Comparison of ENCODE assay signal across 9 mouse cellular contexts in genomic region chr2:181459673-181460621, GRCm38 (mm10). TPM values are rescaled to one million over a fixed set of nuclear protein-coding genes. Genes with fewer than 3 reads are reported as not detected.
DNase-seq lines count a peak whose midpoint lies in the region; ATAC-seq and TF ChIP-seq lines count a peak whose summit lies in the region.
"Had no signal": no experiment of that assay in that cellular context is flagged by ENCODE, and none has a peak within 500 bp of the region (broad histone marks: within the 10 kb centered on the region; RNA-seq: fewer than 3 reads in every experiment).

No protein-coding gene starts in this region.

- peak overlapping the region; percentile 85 for H3K4me3 ChIP-seq in embryonic facial prominence, embryonic 12.5 days
- H3K4me3 ChIP-seq in heart, embryonic 10.5 days, result peak overlapping the region; percentile 95
- peak overlapping the region; percentile 98 for H3K4me3 ChIP-seq in liver, embryonic 15.5 days (replicated peaks)
- peak overlapping the region; percentile 87 for H3K4me3 ChIP-seq in testis, adult 2 months (ENCODE audit: control insufficient read depth, low read depth, low read length)

- no peaks in the 10 kb centered on the region for H3K36me3 ChIP-seq in embryonic facial prominence, embryonic 12.5 days
- H3K36me3 ChIP-seq in heart, embryonic 10.5 days, result no peaks in the 10 kb centered on the region
- H3K36me3 ChIP-seq in liver, embryonic 15.5 days (replicated peaks), result no peaks in the 10 kb centered on the region
- H3K36me3 ChIP-seq in testis, adult 2 months (ENCODE audit: control insufficient read depth, insufficient read depth, low read length), result no peaks in the 10 kb centered on the region

- H3K4me2 ChIP-seq in embryonic facial prominence, embryonic 12.5 days (replicated peaks), result peak overlapping the region; percentile 99
- peak overlapping the region; percentile 100 for H3K4me2 ChIP-seq in liver, embryonic 15.5 days

- peak; percentile 50 for ATAC-seq in embryonic facial prominence, embryonic 12.5 days (ENCODE audit: insufficient number of reproducible peaks, insufficient read depth, low FRiP score, low TSS enrichment)
- ATAC-seq in liver, embryonic 15.5 days (ENCODE audit: insufficient read depth), result peak; percentile 84

- H3K27me3 ChIP-seq in embryonic facial prominence, embryonic 12.5 days, result peaks cover 42% of the 10 kb centered on the region
- no peaks in the 10 kb centered on the region for H3K27me3 ChIP-seq in heart, embryonic 10.5 days (ENCODE audit: insufficient read depth, poor library complexity, severe bottlenecking)
- H3K27me3 ChIP-seq in liver, embryonic 15.5 days, result peaks cover 38% of the 10 kb centered on the region
- no peaks in the 10 kb centered on the region for H3K27me3 ChIP-seq in testis, adult 2 months (ENCODE audit: control insufficient read depth, insufficient read depth, low read length)

- H3K9me3 ChIP-seq in embryonic facial prominence, embryonic 12.5 days, result no peaks in the 10 kb centered on the region
- no peaks in the 10 kb centered on the region for H3K9me3 ChIP-seq in heart, embryonic 10.5 days
- H3K9me3 ChIP-seq in liver, embryonic 15.5 days (replicated peaks), result no peaks in the 10 kb centered on the region

- under 1% methylated on average over 71 of the region's 71 CpGs for WGBS in embryonic facial prominence, embryonic 12.5 days
- WGBS in heart, embryonic 10.5 days, result under 1% methylated on average over 71 of the region's 71 CpGs
- under 1% methylated on average over 68 of the region's 71 CpGs for WGBS in liver, embryonic 15.5 days (ENCODE audit: insufficient replicate concordance)

- DNase-seq in CD4-positive helper T cell, adult 2 months (ENCODE audit: low read depth, low spot score), result peak; percentile 51
- peak; percentile 85 for DNase-seq in adrenal gland, postnatal 14 days
- DNase-seq in heart, embryonic 10.5 days (ENCODE audit: low spot score), result peak; percentile 93
- peak; percentile 64 to 74 for DNase-seq in kidney, adult 8-10 months
- peak; percentile 79 for DNase-seq in neural tube, embryonic 10.5 days (ENCODE audit: extremely low spot score, low spot score)

- peak overlapping the region; percentile 78 for H3K9ac ChIP-seq in embryonic facial prominence, embryonic 12.5 days
- H3K9ac ChIP-seq in liver, embryonic 15.5 days, result peak overlapping the region; percentile 91

- TF ChIP-seq POLR2A in testis, adult 2 months (IDR thresholded peaks at IDR 0.05; ENCODE audit: control insufficient read depth, low read depth, low read length), result peak; percentile 57

- H3K27ac ChIP-seq in embryonic facial prominence, embryonic 12.5 days, result no peak overlapping the region
- peak overlapping the region; percentile 94 for H3K27ac ChIP-seq in heart, embryonic 10.5 days
- peak overlapping the region; percentile 97 for H3K27ac ChIP-seq in liver, embryonic 15.5 days (replicated peaks)
- H3K27ac ChIP-seq in testis, adult 2 months (ENCODE audit: control insufficient read depth, insufficient read depth, low read depth, low read length), result peak overlapping the region; percentile 73

- no peak for TF ChIP-seq CTCF in testis, adult 2 months (IDR thresholded peaks at IDR 0.05; ENCODE audit: control insufficient read depth, insufficient read depth, insufficient replicate concordance, low read depth, low read length)

- H3K4me1 ChIP-seq in embryonic facial prominence, embryonic 12.5 days, result peaks cover 10% of the 10 kb centered on the region; the same call in 1 of the 2 replicates
- H3K4me1 ChIP-seq in heart, embryonic 10.5 days, result peaks cover 43% of the 10 kb centered on the region
- peaks cover 79% of the 10 kb centered on the region for H3K4me1 ChIP-seq in liver, embryonic 15.5 days (replicated peaks)
- peaks cover 29% of the 10 kb centered on the region for H3K4me1 ChIP-seq in testis, adult 2 months (ENCODE audit: control insufficient read depth, insufficient read depth, low read length)

RNA-seq across cellular contexts. Expression of gene Zbtb46, which starts 0.7 kb away (rescaled TPM):
- 17.8 and 20.0 TPM in 2 replicates for total RNA-seq in adrenal gland, postnatal 14 days (2021)
- polyA plus RNA-seq in embryonic facial prominence, embryonic 12.5 days (2016; fragmentation: Nextera tagmentation; extraction: Ambion mirVana), result 9.2 and 9.6 TPM in 2 replicates
- polyA plus RNA-seq in heart, embryonic 10.5 days (2016; fragmentation: Nextera tagmentation; extraction: Ambion mirVana), result 16.5 and 18.5 TPM in 2 replicates
- 7.9 and 8.7 TPM in 2 replicates for polyA plus RNA-seq in liver, embryonic 15.5 days (2015; fragmentation: Nextera tagmentation; extraction: Ambion mirVana)
- polyA plus RNA-seq in testis, adult 2 months (2012; rRNA removed), result 8.3 and 10.1 TPM in 2 replicates

RNA-seq across cellular contexts. Expression of gene Abhd16b, which starts 33.1 kb away (rescaled TPM):
- not detected in 2 replicates for total RNA-seq in adrenal gland, postnatal 14 days (2021)
- polyA plus RNA-seq in embryonic facial prominence, embryonic 12.5 days (2016; fragmentation: Nextera tagmentation; extraction: Ambion mirVana), result 0.09 and 0.20 TPM in 2 replicates
- polyA plus RNA-seq in heart, embryonic 10.5 days (2016; fragmentation: Nextera tagmentation; extraction: Ambion mirVana), result 0.11 TPM in 1 of 2 replicates, not detected in the other
- polyA plus RNA-seq in liver, embryonic 15.5 days (2015; fragmentation: Nextera tagmentation; extraction: Ambion mirVana), result not detected in 2 replicates
- 141 and 146 TPM in 2 replicates for polyA plus RNA-seq in testis, adult 2 months (2012; rRNA removed)
- total RNA-seq: adrenal gland, postnatal 4 days had no signal

RNA-seq across cellular contexts. Expression of gene Tpd52l2, which starts 37.0 kb away (rescaled TPM):
- total RNA-seq in adrenal gland, postnatal 14 days (2021), result 109 and 114 TPM in 2 replicates
- 160 and 163 TPM in 2 replicates for polyA plus RNA-seq in embryonic facial prominence, embryonic 12.5 days (2016; fragmentation: Nextera tagmentation; extraction: Ambion mirVana)
- 130 and 162 TPM in 2 replicates for polyA plus RNA-seq in heart, embryonic 10.5 days (2016; fragmentation: Nextera tagmentation; extraction: Ambion mirVana)
- 67.3 and 68.4 TPM in 2 replicates for polyA plus RNA-seq in liver, embryonic 15.5 days (2015; fragmentation: Nextera tagmentation; extraction: Ambion mirVana)
- polyA plus RNA-seq in testis, adult 2 months (2012; rRNA removed), result 17.4 and 17.5 TPM in 2 replicates

Comparison
In these comparisons a context has a peak if more than half of its experiments do, and no peak if none do; other contexts are left out.
1. RNA of gene Abhd16b, which starts 33.1 kb away (polyA plus RNA-seq): 141 to 146 TPM in testis, adult 2 months; 0.11 TPM in heart, embryonic 10.5 days, 0.09 to 0.20 TPM in embryonic facial prominence, embryonic 12.5 days and not detected in liver, embryonic 15.5 days; every median in the first group is over 100 times any median in the second.
2. Peak in every context shown above with its lines, with median percentiles within 50 percentile points of each other: DNase-seq and H3K4me3 ChIP-seq.